Mouse (Mus musculus) G1E (cell line): ENCODE measurements at regions not wholly inside any gene's neighbourhood (a gene's known extent, or its start where the extent isn't known, plus 50 kb on each side); places are given as distances from the start of the nearest gene placed in this dataset.

Source experiments
- CTCF ChIP-seq: IDR thresholded peaks from 2 replicates; pipeline ENCODE4 v1.5.1; 2012; ENCODE audit warnings: low read depth, low read length, inconsistent platforms, mixed read lengths
- GATA1 ChIP-seq: IDR thresholded peaks from 2 replicates; pipeline ENCODE4 v1.6.1; 2012; ENCODE audit warnings: borderline replicate concordance, low read length, inconsistent platforms, mixed read lengths
- TAL1 ChIP-seq: conservative IDR thresholded peaks from 2 replicates; pipeline ENCODE4 v1.6.1; 2012; ENCODE audit warnings: low read depth, low read length, inconsistent platforms, mixed read lengths

DNA sequence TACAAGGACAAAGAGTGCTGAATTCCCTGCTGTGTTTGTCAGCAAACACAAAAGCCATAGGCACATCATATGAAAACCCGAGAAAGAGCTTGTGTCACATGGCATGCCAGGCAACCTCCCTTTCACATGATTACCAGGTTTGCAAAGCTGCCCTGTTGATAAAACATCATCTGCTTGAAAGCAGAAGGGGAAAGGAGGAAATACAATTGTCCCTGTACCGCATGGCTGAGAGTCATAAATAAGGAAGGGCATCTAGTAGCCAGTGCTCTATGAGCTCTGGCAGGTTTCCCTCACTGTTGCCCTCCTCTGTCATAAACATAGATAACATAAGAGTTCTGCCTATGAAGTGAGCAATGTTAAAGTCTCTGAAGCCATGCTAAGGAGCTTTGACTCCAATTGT, 86.8 kb upstream of the Gadd45a start:
- TF ChIP-seq CTCF (no peak), GATA1 (no peak), TAL1 (no peak)
